Mouse (Mus musculus): ENCODE measurements at regions not wholly inside any gene's neighbourhood (a gene's known extent, or its start where the extent isn't known, plus 50 kb on each side); places are given as distances from the start of the nearest gene placed in this dataset.

GRCm38 (mm10) chr2:148334555-148334954 lies 60.6 kb upstream of the Sstr4 start:
- no peak for TF ChIP-seq CTCF (IDR thresholded peaks at IDR 0.05; ENCODE audit: low read depth)
- no peak for TF ChIP-seq EP300 (IDR thresholded peaks at IDR 0.05; ENCODE audit: low read depth)

Measured in heart, postnatal 0 days (tissue).